Mouse (Mus musculus) forebrain, embryonic 14.5 days (tissue): ENCODE results near the gene 1700025G04Rik. TPM values are rescaled to one million over a fixed set of nuclear protein-coding genes. Genes with fewer than 3 reads are reported as not detected.

ENCODE experiments used
- ATAC-seq: fragments of 200-750 bp; cut with Nextera tagmentation; 2 replicates; pipeline ENCODE4 v1.8.0; 2017; ENCODE audit warnings: mild to moderate bottlenecking, moderate library complexity
- DNase-seq: peaks from one replicate; pipeline ENCODE4 v3.0.0-alpha.2; 2015; ENCODE audit warnings: low spot score
- H3K27ac ChIP-seq: fragments of 300-500 bp; sonication (generic); 2 replicates; pipeline ENCODE4 v1.5.1; 2014; ENCODE audit warnings: low read depth, mild to moderate bottlenecking, control low read depth, low read length, moderate library complexity
- H3K27me3 ChIP-seq: fragments of 300-500 bp; sonication (generic); replicated peaks from 2 replicates; pipeline ENCODE4 v1.6.1; 2014; ENCODE audit warnings: low read length, control low read depth, mixed read lengths; ENCODE audit not compliant: control insufficient read depth, insufficient read depth
- H3K36me3 ChIP-seq: fragments of 300-500 bp; sonication (generic); 2 replicates; pipeline ENCODE4 v1.6.1; 2014; ENCODE audit warnings: low read length, control low read depth; ENCODE audit not compliant: control insufficient read depth, insufficient read depth
- H3K4me1 ChIP-seq: fragments of 300-500 bp; sonication (generic); 2 replicates; pipeline ENCODE4 v1.6.1; 2014; ENCODE audit warnings: antibody characterized with exemption, low read length, control low read depth; ENCODE audit not compliant: control insufficient read depth, insufficient read depth
- H3K4me2 ChIP-seq: fragments of 300-500 bp; sonication (generic); 2 replicates; pipeline ENCODE4 v1.6.1; 2014; ENCODE audit warnings: mild to moderate bottlenecking, control low read depth, low read length
- H3K4me3 ChIP-seq: fragments of 300-500 bp; sonication (generic); 2 replicates; pipeline ENCODE4 v1.5.1; 2014; ENCODE audit warnings: low read depth, low read length, control low read depth
- H3K9ac ChIP-seq: fragments of 300-500 bp; sonication (generic); 2 replicates; pipeline ENCODE4 v1.6.1; 2014; ENCODE audit warnings: mild to moderate bottlenecking, low read length, control low read depth, moderate library complexity
- H3K9me3 ChIP-seq: fragments of 300-500 bp; sonication (generic); replicated peaks from 2 replicates; pipeline ENCODE4 v1.6.1; 2016; ENCODE audit warnings: low read length, control low read depth, mixed read lengths; ENCODE audit not compliant: control insufficient read depth
- WGBS: fragments of 180-500 bp; shearing (Covaris S2); extraction: QIAGEN DNeasy Blood & Tissue Kit; methylation state at CpG from one replicate; pipeline ENCODE4 v1.1.7; 2014; 5-methylcytosine and 5-hydroxymethylcytosine counted together
- polyA plus RNA-seq: library from polyadenylated mRNA; unstranded; fragments of >200 nt; fragmentation: Nextera tagmentation; extraction: Ambion mirVana; gene quantifications from 2 replicates; pipeline ENCODE4 v1.2.1, GENCODE M21; 2014

The 1700025G04Rik gene
- polyA plus RNA-seq, 1 experiment from 2014 or later: 25.3 TPM

DNA sequence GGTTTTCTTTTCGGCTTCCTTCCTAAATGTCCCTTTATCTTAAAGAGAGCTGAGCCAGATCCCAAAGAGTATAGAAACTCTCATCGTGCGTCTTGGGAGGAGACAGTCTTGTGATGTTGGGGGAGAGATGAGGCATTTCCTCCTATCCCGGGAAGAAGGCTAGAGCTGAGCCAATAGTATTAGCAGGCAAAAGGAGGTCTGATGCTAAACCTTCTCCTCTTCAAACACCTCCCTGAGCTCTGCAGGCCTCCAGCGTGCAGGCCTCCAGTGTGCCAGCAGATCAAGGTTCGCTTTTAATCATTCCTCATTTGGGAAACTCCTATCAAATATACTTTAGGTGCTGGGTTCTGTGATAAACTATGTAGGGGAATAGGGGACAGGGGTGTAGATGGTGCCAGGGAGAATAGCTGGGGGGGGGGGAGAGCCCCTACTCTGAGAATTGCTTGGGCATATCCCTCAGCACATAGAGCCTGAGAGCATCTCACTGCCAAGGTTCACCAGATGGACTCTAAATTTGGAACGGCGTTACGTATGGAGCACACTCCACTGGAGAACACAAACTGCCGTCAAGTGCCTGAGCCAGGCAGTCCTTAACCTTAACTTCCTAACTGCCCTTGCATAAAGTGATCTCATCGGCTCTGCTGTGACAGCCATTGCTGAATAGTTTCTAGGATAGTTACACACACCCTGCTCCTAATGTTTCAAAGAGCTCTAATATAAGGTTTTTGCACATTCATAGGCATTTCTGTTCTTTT, 103.7 kb downstream of the 1700025G04Rik start:
- Histone ChIP-seq H3K4me1 (peaks cover 28% of the 10 kb centered on the region), H3K4me2 (no peak overlapping the region), H3K36me3 (no peaks in the 10 kb centered on the region), H3K27me3 (no peaks in the 10 kb centered on the region), H3K9ac (no peak overlapping the region), H3K27ac (no peak overlapping the region; the same call in 1 of the 2 replicates), H3K9me3 (no peaks in the 10 kb centered on the region), H3K4me3 (no peak overlapping the region)
- DNase-seq (no peak), ATAC-seq (peak; percentile 32; the same call in 1 of the 2 replicates)
- 72% methylated on average over 11 of the region's 11 CpGs for WGBS

DNA sequence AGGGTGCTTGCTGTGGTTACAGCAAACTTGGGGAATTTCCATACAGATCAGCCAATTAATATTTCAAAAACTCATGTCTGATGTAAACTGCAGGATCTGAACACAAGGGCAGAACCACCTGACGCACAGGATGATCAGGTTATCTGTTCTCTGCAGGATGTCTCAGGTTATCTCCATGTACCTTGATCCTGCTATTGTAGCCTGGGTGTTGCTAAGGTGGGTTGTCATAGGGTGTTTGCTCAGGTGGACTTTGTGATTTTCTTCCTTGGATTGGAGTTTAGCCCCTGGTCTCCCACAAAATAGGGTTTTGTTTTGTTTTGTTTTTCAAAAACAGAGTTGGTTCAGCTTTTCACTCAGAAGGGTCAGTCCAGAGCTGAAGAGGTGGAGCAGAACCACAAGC, 104.9 kb downstream of the 1700025G04Rik start:
- Histone ChIP-seq H3K9me3 (no peaks in the 10 kb centered on the region), H3K27ac (peak overlapping the region; percentile 68; the same call in 1 of the 2 replicates), H3K27me3 (no peaks in the 10 kb centered on the region), H3K4me2 (no peak overlapping the region), H3K9ac (no peak overlapping the region), H3K4me3 (no peak overlapping the region), H3K36me3 (no peaks in the 10 kb centered on the region), H3K4me1 (peaks cover 30% of the 10 kb centered on the region)
- DNase-seq (no peak), ATAC-seq (no peak)
- 91% methylated on average over 1 of the region's 1 CpGs for WGBS

DNA sequence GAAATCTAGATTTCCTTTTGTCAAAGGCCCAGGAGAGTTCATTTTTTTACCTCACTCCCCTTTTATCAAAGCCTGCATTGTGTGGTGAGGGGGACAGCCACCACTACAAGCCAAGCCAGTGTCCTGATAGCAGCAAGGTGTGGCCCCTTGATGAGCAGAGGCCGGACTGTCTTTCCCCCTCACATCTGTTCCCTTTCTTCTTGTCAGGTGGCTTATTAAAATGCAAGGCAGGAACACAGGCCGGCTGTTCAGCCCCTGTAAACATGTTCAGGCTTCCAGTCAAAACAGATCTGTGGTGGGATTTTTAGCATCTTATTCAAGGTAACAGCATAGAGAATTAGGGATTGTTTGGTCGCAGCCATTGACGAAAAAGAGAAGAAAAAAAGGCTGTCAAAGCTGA, 105.9 kb downstream of the 1700025G04Rik start:
- H3K4me3 ChIP-seq: no peak overlapping the region
- H3K27me3 ChIP-seq: no peaks in the 10 kb centered on the region
- H3K9me3 ChIP-seq: no peaks in the 10 kb centered on the region
- ATAC-seq: peak; percentile 65
- H3K36me3 ChIP-seq: no peaks in the 10 kb centered on the region
- WGBS: 2% methylated on average over 4 of the region's 4 CpGs
- H3K4me1 ChIP-seq: peaks cover 30% of the 10 kb centered on the region
- peak overlapping the region; percentile 68 for H3K27ac ChIP-seq
- DNase-seq: peak; percentile 65
- no peak overlapping the region for H3K4me2 ChIP-seq
- no peak overlapping the region for H3K9ac ChIP-seq

DNA sequence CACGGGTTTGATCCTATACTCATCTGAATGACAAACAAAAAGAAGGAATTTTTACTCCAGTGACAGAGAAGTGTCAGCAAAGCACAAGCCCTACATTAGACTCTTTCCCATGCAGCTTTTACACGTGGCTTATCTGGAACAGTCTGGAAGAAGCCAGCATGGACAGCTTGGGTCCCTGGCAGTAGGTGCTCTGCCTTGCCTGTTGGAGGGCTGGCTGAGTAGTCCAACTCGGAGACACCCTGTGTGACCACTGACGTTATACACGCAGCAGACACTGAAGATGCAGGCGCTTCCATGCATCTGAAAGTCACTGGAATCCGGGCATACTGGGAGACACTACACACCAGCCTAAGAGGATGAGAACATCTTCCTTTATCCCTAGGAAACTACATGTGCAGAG, 109.4 kb downstream of the 1700025G04Rik start:
- DNase-seq: no peak
- H3K4me3 ChIP-seq: no peak overlapping the region
- no peaks in the 10 kb centered on the region for H3K36me3 ChIP-seq
- no peaks in the 10 kb centered on the region for H3K27me3 ChIP-seq
- ATAC-seq: no peak
- peaks cover 44% of the 10 kb centered on the region for H3K4me1 ChIP-seq
- H3K9me3 ChIP-seq: no peaks in the 10 kb centered on the region
- 85% methylated on average over 7 of the region's 7 CpGs for whole genome bisulfite sequencing
- no peak overlapping the region for H3K4me2 ChIP-seq
- no peak overlapping the region for H3K27ac ChIP-seq
- H3K9ac ChIP-seq: no peak overlapping the region

DNA sequence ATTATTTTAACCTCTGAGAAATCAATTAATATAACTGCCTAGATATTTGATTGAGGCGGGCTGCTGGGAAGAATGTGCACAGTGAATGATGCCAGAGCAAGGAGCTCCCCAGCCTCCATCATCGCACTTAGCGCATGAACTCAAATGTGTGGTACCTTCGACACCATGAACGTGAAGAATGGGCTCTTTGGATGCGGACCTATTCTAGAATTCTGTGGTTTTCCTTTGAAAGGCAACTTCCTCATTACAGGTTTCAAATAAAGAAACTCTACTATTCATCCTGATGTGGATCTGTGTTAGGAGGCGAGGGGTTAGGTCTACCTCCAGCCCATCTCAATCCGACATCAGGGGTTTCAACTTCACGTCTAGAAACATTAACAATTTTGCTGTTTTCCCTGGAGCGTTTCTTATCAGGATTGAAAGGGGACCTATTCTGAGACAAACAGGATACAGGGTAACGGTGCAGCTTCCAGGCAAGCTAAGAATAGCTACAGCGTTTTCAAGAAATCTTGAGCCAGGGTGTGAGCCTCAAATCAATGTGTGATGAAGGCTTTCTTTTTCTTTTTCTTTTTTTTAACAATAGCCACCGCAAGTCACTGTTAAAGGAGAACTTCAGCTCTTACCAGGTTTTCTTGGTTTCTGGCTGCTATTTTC, 110.0 kb downstream of the 1700025G04Rik start:
- Histone ChIP-seq H3K4me3 (no peak overlapping the region), H3K9me3 (no peaks in the 10 kb centered on the region), H3K27ac (no peak overlapping the region), H3K27me3 (no peaks in the 10 kb centered on the region), H3K4me1 (peaks cover 46% of the 10 kb centered on the region), H3K4me2 (no peak overlapping the region), H3K9ac (no peak overlapping the region), H3K36me3 (no peaks in the 10 kb centered on the region)
- ATAC-seq (no peak), DNase-seq (no peak)
- WGBS: 86% methylated on average over 13 of the region's 13 CpGs

DNA sequence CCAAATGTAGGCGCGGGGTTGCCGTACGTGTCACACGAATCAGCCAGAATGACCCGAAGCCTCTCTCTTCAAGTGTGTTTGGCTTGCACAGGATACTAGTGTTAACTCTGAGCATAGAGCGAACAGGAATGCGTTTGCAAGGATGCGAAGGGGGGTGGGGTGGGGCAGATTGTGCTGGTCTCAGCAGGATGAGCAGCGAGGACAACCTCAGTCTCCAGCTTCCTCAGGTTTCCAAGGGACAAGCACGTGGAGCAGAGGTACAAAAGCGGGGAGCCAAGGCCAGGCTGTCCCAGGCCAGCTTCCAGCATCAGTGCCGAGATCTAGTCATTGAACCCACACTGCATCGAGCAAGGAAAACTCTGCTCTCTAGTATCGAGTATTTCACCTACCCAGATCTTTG, 111.2 kb downstream of the 1700025G04Rik start:
- ATAC-seq: no peak

DNA sequence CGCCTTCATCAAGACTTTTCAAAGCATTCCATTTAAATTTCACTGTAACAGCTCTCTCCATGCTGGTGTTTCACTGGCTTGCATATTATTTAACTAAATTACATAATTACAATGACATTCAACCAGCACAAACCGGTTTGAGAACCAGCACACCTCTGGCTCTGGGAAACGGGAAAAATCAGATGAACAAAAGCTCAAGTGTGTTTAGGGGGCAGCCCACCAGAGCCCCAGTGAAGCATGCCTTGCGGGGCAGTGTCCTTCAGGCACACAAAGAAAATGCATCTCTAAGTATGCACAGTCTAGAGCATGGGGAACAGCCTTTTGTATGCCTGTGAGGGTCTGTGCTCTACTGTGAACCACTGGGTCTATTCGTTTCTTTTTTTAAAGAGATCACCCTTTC, 112.3 kb downstream of the 1700025G04Rik start:
- WGBS: 12% methylated on average over 5 of the region's 5 CpGs
- Histone ChIP-seq H3K27ac (no peak overlapping the region), H3K4me3 (no peak overlapping the region), H3K9me3 (no peaks in the 10 kb centered on the region), H3K36me3 (no peaks in the 10 kb centered on the region), H3K4me2 (no peak overlapping the region), H3K27me3 (no peaks in the 10 kb centered on the region), H3K4me1 (peaks cover 29% of the 10 kb centered on the region), H3K9ac (no peak overlapping the region)
- ATAC-seq: peak; percentile 71
- peak; percentile 65 for DNase-seq

More for the DNA sequence above, 111.2 kb downstream of the 1700025G04Rik start:
- Histone ChIP-seq H3K36me3 (no peaks in the 10 kb centered on the region), H3K9me3 (no peaks in the 10 kb centered on the region), H3K4me3 (no peak overlapping the region), H3K4me2 (no peak overlapping the region), H3K9ac (no peak overlapping the region), H3K27ac (0 out of 2 replicates have a peak overlapping the region, but pooled peaks have one; percentile 40), H3K4me1 (peaks cover 37% of the 10 kb centered on the region), H3K27me3 (no peaks in the 10 kb centered on the region)
- no peak for DNase-seq
- WGBS: 91% methylated on average over 15 of the region's 15 CpGs

DNA sequence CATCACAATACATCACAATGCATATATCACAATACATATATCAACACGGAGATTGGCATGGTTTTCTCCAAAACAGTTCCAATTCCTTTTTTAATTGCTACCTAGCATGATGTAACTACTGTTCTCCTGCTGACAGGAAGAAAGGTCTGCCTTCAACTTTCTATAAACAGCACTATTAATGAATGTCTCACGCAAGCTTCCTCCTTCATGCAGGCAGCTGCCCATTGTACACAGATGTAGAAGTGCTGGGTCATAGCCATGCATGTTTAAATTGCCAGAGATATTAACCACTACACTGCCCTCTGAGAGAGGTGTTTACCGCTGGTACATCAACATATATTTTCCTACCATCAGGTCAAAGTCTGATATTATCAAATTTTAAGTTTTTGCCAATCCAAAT, 113.1 kb downstream of the 1700025G04Rik start:
- no peak overlapping the region for H3K4me3 ChIP-seq
- H3K4me2 ChIP-seq: no peak overlapping the region
- peaks cover 29% of the 10 kb centered on the region for H3K4me1 ChIP-seq
- no peak overlapping the region for H3K9ac ChIP-seq
- H3K36me3 ChIP-seq: no peaks in the 10 kb centered on the region
- H3K27ac ChIP-seq: no peak overlapping the region
- H3K9me3 ChIP-seq: no peaks in the 10 kb centered on the region
- ATAC-seq (peak; percentile 27; the same call in 1 of the 2 replicates), DNase-seq (no peak)
- WGBS: 43% methylated on average over 3 of the region's 3 CpGs
- no peaks in the 10 kb centered on the region for H3K27me3 ChIP-seq
